Mouse (Mus musculus): ENCODE measurements at regions not wholly inside any gene's neighbourhood (a gene's known extent, or its start where the extent isn't known, plus 50 kb on each side); places are given as distances from the start of the nearest gene placed in this dataset.

- DNase-seq (no peak), ATAC-seq (peak; percentile 40)
- no peak overlapping the region for H3K4me3 ChIP-seq (ENCODE audit: low read depth, low read length)
- WGBS (ENCODE audit: insufficient replicate concordance) = 36% methylated on average over 3 of the region's 3 CpGs
- H3K9ac ChIP-seq (replicated peaks) = no peak overlapping the region
- H3K4me1 ChIP-seq (ENCODE audit: insufficient read depth) = peaks cover 13% of the 10 kb centered on the region
- no peaks in the 10 kb centered on the region for H3K9me3 ChIP-seq (ENCODE audit: low read length)
- no peak overlapping the region for H3K4me2 ChIP-seq (ENCODE audit: low read depth, low read length)
- no peaks in the 10 kb centered on the region for H3K27me3 ChIP-seq (ENCODE audit: insufficient read depth, low read length)
- H3K36me3 ChIP-seq (replicated peaks; ENCODE audit: insufficient read depth, low read length) = no peaks in the 10 kb centered on the region
- TF ChIP-seq EP300 (IDR thresholded peaks at IDR 0.05; ENCODE audit: low read depth) = peak; percentile 84
- TF ChIP-seq CTCF (IDR thresholded peaks at IDR 0.05; ENCODE audit: low read depth) = no peak
- H3K27ac ChIP-seq (ENCODE audit: low read depth) = no peak overlapping the region
Measured at GRCm38 (mm10) chr16:25198844-25199243, 87.8 kb upstream of the Tprg start.

GRCm38 (mm10) chr16:25199984-25200383 is 86.6 kb upstream of the Tprg start:
- peak overlapping the region; percentile 3; the same call in 1 of the 2 replicates for H3K4me2 ChIP-seq (ENCODE audit: low read depth, low read length)

GRCm38 (mm10) chr16:25201094-25201770 is 85.4 kb upstream of the Tprg start:
- Histone ChIP-seq H3K9ac (replicated peaks) (no peak overlapping the region), H3K4me2 (ENCODE audit: low read depth, low read length) (peak overlapping the region; percentile 7; the same call in 1 of the 2 replicates), H3K27me3 (ENCODE audit: insufficient read depth, low read length) (no peaks in the 10 kb centered on the region), H3K4me1 (ENCODE audit: insufficient read depth) (peaks cover 13% of the 10 kb centered on the region), H3K36me3 (replicated peaks; ENCODE audit: insufficient read depth, low read length) (no peaks in the 10 kb centered on the region), H3K27ac (ENCODE audit: low read depth) (peak overlapping the region; percentile 76), H3K4me3 (ENCODE audit: low read depth, low read length) (no peak overlapping the region), H3K9me3 (ENCODE audit: low read length) (no peaks in the 10 kb centered on the region)
- TF ChIP-seq EP300 (IDR thresholded peaks at IDR 0.05; ENCODE audit: low read depth) (peak; percentile 98), CTCF (IDR thresholded peaks at IDR 0.05; ENCODE audit: low read depth) (no peak)
- peak; percentile 99 for ATAC-seq
- DNase-seq = peak; percentile 14
- WGBS (ENCODE audit: insufficient replicate concordance) = 61% methylated on average over 7 of the region's 7 CpGs

More at GRCm38 (mm10) chr16:25199984-25200383, 86.6 kb upstream of the Tprg start:
- H3K4me3 ChIP-seq (ENCODE audit: low read depth, low read length) = no peak overlapping the region
- H3K4me1 ChIP-seq (ENCODE audit: insufficient read depth) = peaks cover 13% of the 10 kb centered on the region
- H3K27me3 ChIP-seq (ENCODE audit: insufficient read depth, low read length) = no peaks in the 10 kb centered on the region
- H3K27ac ChIP-seq (ENCODE audit: low read depth) = no peak overlapping the region; the same call in 1 of the 2 replicates
- no peaks in the 10 kb centered on the region for H3K36me3 ChIP-seq (replicated peaks; ENCODE audit: insufficient read depth, low read length)
- H3K9ac ChIP-seq (replicated peaks) = no peak overlapping the region
- TF ChIP-seq EP300 (IDR thresholded peaks at IDR 0.05; ENCODE audit: low read depth) = peak; percentile 55; the same call in 1 of the 2 replicates
- TF ChIP-seq CTCF (IDR thresholded peaks at IDR 0.05; ENCODE audit: low read depth) = no peak
- DNase-seq = no peak
- ATAC-seq = no peak
- no peaks in the 10 kb centered on the region for H3K9me3 ChIP-seq (ENCODE audit: low read length)

GRCm38 (mm10) chr16:25213250-25213649 is 73.4 kb upstream of the Tprg start:
- no peak overlapping the region for H3K4me2 ChIP-seq (ENCODE audit: low read depth, low read length)
- no peaks in the 10 kb centered on the region for H3K27me3 ChIP-seq (ENCODE audit: insufficient read depth, low read length)
- TF ChIP-seq CTCF (IDR thresholded peaks at IDR 0.05; ENCODE audit: low read depth) (no peak), EP300 (IDR thresholded peaks at IDR 0.05; ENCODE audit: low read depth) (no peak)
- 50% methylated on average over 2 of the region's 2 CpGs for WGBS (ENCODE audit: insufficient replicate concordance)
- ATAC-seq (no peak), DNase-seq (no peak)
- H3K4me1 ChIP-seq (ENCODE audit: insufficient read depth) = no peaks in the 10 kb centered on the region
- H3K27ac ChIP-seq (ENCODE audit: low read depth) = no peak overlapping the region
- no peaks in the 10 kb centered on the region for H3K9me3 ChIP-seq (ENCODE audit: low read length)
- H3K9ac ChIP-seq (replicated peaks) = no peak overlapping the region
- no peak overlapping the region for H3K4me3 ChIP-seq (ENCODE audit: low read depth, low read length)
- no peaks in the 10 kb centered on the region for H3K36me3 ChIP-seq (replicated peaks; ENCODE audit: insufficient read depth, low read length)

GRCm38 (mm10) chr16:25220552-25220951 is 66.1 kb upstream of the Tprg start:
- no peak overlapping the region for H3K27ac ChIP-seq (ENCODE audit: low read depth)
- no peak overlapping the region for H3K4me3 ChIP-seq (ENCODE audit: low read depth, low read length)
- H3K9me3 ChIP-seq (ENCODE audit: low read length) = no peaks in the 10 kb centered on the region
- no peak for DNase-seq
- H3K4me2 ChIP-seq (ENCODE audit: low read depth, low read length) = no peak overlapping the region
- TF ChIP-seq CTCF (IDR thresholded peaks at IDR 0.05; ENCODE audit: low read depth) (no peak), EP300 (IDR thresholded peaks at IDR 0.05; ENCODE audit: low read depth) (no peak)
- no peaks in the 10 kb centered on the region for H3K36me3 ChIP-seq (replicated peaks; ENCODE audit: insufficient read depth, low read length)
- H3K9ac ChIP-seq (replicated peaks) = no peak overlapping the region
- H3K27me3 ChIP-seq (ENCODE audit: insufficient read depth, low read length) = no peaks in the 10 kb centered on the region
- 74% methylated on average over 6 of the region's 6 CpGs for WGBS (ENCODE audit: insufficient replicate concordance)
- H3K4me1 ChIP-seq (ENCODE audit: insufficient read depth) = no peaks in the 10 kb centered on the region
- no peak for ATAC-seq

- Histone ChIP-seq H3K36me3 (replicated peaks; ENCODE audit: insufficient read depth, low read length) (no peaks in the 10 kb centered on the region), H3K4me2 (ENCODE audit: low read depth, low read length) (no peak overlapping the region), H3K4me3 (ENCODE audit: low read depth, low read length) (no peak overlapping the region), H3K9me3 (ENCODE audit: low read length) (no peaks in the 10 kb centered on the region), H3K27ac (ENCODE audit: low read depth) (no peak overlapping the region), H3K4me1 (ENCODE audit: insufficient read depth) (no peaks in the 10 kb centered on the region), H3K9ac (replicated peaks) (no peak overlapping the region), H3K27me3 (ENCODE audit: insufficient read depth, low read length) (no peaks in the 10 kb centered on the region)
- ATAC-seq = no peak
- DNase-seq = no peak
- no peak for TF ChIP-seq EP300 (IDR thresholded peaks at IDR 0.05; ENCODE audit: low read depth)
- no peak for TF ChIP-seq CTCF (IDR thresholded peaks at IDR 0.05; ENCODE audit: low read depth)
Measured at GRCm38 (mm10) chr16:25224801-25225200, 61.8 kb upstream of the Tprg start.

Data from liver, postnatal 0 days (tissue).